Mouse (Mus musculus): ENCODE results near the gene Oxgr1. TPM values are rescaled to one million over a fixed set of nuclear protein-coding genes. Genes with fewer than 3 reads are reported as not detected.

The Oxgr1 gene
- polyA plus RNA-seq, 1 experiment from 2014 or later, result 0.05 TPM

DNA sequence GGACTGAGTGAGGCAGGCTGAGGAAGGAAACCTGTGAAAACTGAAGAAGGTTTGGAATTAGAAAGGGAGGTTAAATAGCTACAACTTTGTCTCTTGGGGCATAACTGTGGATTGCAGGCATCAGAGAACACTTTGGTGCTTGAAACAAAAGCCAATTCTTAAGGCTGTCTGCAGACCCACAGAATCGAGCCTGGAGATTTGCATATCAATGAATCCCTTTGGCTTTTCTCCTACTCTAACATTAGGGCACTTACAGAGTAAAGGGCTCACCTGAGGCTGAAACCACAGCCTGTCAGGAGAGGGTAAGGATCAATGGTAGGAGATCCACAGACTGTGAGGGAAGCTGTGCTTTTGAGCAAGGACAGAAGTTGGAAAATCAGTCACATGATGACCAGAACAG is 8.8 kb downstream of the Oxgr1 start:
- H3K36me3 ChIP-seq (ENCODE audit: control insufficient read depth, insufficient read depth), result no peaks in the 10 kb centered on the region

DNA sequence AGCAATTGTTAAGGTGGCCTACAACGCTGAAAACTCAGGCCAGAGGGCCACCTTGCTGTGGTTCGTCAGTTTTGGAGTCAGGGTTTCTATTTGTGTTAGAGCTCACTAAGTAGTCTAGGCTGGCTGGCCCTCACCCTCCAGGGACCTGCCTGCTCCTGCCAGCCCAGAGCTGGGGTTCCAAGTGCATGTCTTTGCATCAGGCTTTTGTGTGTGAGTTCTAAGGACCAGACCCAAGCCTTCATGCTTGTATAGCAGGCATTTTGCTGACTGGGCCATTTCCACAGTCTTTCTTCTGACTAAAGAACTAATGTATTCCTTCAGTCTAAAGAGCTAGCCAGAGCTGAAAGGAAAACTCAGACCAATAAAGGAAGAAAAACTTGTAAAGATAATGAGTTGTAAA is 22.3 kb downstream of the Oxgr1 start:
- no peak overlapping the region for H3K9ac ChIP-seq (ENCODE audit: low read length)
- WGBS, result 80% methylated on average over 2 of the region's 2 CpGs
- H3K9me3 ChIP-seq (replicated peaks; ENCODE audit: control insufficient read depth, low read length), result no peaks in the 10 kb centered on the region
- H3K36me3 ChIP-seq (ENCODE audit: control insufficient read depth, insufficient read depth), result no peaks in the 10 kb centered on the region
- H3K4me3 ChIP-seq (ENCODE audit: low read length), result no peak overlapping the region
- no peak overlapping the region for H3K27ac ChIP-seq (ENCODE audit: low read length)
- no peaks in the 10 kb centered on the region for H3K4me1 ChIP-seq (ENCODE audit: control insufficient read depth, insufficient read depth, low read length)
- no peaks in the 10 kb centered on the region for H3K27me3 ChIP-seq (ENCODE audit: control insufficient read depth, insufficient read depth, low read length)
- no peak overlapping the region for H3K4me2 ChIP-seq (ENCODE audit: low read depth, low read length)
- no peak for ATAC-seq (replicated peaks; ENCODE audit: extremely low read depth, insufficient read depth, low FRiP score)

More for the DNA sequence above, 8.8 kb downstream of the Oxgr1 start:
- H3K9ac ChIP-seq (ENCODE audit: low read length), result no peak overlapping the region
- H3K4me3 ChIP-seq (ENCODE audit: low read length), result no peak overlapping the region
- no peak for ATAC-seq (replicated peaks; ENCODE audit: extremely low read depth, insufficient read depth, low FRiP score)
- 19% methylated on average over 1 of the region's 1 CpGs for WGBS
- H3K27ac ChIP-seq (ENCODE audit: low read length), result no peak overlapping the region
- no peaks in the 10 kb centered on the region for H3K4me1 ChIP-seq (ENCODE audit: control insufficient read depth, insufficient read depth, low read length)
- H3K9me3 ChIP-seq (replicated peaks; ENCODE audit: control insufficient read depth, low read length), result no peaks in the 10 kb centered on the region
- H3K4me2 ChIP-seq (ENCODE audit: low read depth, low read length), result no peak overlapping the region
- H3K27me3 ChIP-seq (ENCODE audit: control insufficient read depth, insufficient read depth, low read length), result no peaks in the 10 kb centered on the region

DNA sequence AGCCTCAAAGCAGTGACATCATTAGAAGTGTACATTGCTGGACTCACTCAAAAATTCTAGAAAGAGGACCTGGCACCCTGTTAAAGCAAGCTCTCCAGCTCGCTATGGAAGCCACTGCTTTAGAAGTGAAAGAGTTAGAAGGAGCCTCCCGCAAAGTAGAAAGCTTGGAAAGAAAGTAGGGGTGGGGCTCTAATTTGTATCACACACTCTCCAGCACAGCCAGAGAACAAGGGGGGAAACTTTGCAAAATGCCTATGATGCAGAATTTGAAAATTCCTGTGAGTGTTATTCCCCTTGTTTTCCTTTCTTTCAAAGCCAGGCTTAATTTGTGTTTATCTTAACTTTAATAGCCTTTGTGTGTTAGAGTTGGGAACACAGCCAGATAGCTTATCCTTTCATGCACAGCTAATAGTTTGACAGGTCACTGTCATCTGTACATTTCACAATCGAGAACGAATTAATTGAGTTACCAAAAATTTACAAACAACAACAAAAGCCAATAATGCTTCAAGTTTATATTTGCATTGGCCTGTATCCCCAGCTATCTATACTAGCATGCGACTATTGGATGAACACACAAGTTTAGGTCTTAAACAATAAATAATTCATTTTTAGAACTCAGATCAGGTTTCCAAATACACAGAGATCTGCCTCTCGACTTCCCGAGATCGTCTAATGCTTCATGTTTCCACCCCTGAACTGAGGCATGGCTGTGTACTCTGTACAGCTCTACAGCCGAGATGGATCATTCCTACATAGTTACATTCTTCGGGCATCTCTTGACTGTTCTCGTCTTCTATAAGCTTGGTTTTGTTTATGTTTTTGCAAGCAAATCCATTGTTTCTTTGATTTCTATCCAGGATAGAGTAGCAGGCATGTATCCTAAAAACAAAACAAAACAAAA is 32.0 kb downstream of the Oxgr1 start:
- WGBS, result 73% methylated on average over 11 of the region's 11 CpGs
- Histone ChIP-seq H3K4me1 (ENCODE audit: control insufficient read depth, insufficient read depth, low read length) (no peaks in the 10 kb centered on the region), H3K27me3 (ENCODE audit: control insufficient read depth, insufficient read depth, low read length) (no peaks in the 10 kb centered on the region), H3K9me3 (replicated peaks; ENCODE audit: control insufficient read depth, low read length) (no peaks in the 10 kb centered on the region), H3K27ac (ENCODE audit: low read length) (no peak overlapping the region), H3K4me2 (ENCODE audit: low read depth, low read length) (no peak overlapping the region), H3K9ac (ENCODE audit: low read length) (no peak overlapping the region), H3K4me3 (ENCODE audit: low read length) (no peak overlapping the region), H3K36me3 (ENCODE audit: control insufficient read depth, insufficient read depth) (no peaks in the 10 kb centered on the region)
- no peak for ATAC-seq (replicated peaks; ENCODE audit: extremely low read depth, insufficient read depth, low FRiP score)

DNA sequence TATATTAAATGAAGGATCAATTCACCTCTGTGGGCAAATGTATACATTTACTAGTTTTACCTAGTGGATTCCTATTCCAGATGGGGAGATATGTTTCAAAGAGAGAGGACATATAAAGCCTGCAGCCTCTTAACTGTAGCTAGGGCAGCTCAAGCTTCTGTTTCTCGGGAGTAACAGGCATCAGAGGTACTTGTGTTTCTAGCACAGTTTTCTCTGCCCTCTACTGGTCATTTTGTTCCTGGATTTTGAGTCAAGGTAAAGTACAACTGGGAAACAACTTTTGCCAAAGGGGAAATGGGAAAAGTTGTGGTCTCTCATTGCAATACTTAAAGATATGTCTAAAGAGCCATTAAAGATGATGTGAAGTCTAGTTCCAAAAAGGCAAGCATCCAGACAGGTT is 37.1 kb downstream of the Oxgr1 start:
- Histone ChIP-seq H3K4me2 (ENCODE audit: low read depth, low read length) (no peak overlapping the region), H3K9me3 (replicated peaks; ENCODE audit: control insufficient read depth, low read length) (no peaks in the 10 kb centered on the region), H3K27me3 (ENCODE audit: control insufficient read depth, insufficient read depth, low read length) (no peaks in the 10 kb centered on the region), H3K4me1 (ENCODE audit: control insufficient read depth, insufficient read depth, low read length) (no peaks in the 10 kb centered on the region), H3K4me3 (ENCODE audit: low read length) (no peak overlapping the region), H3K9ac (ENCODE audit: low read length) (no peak overlapping the region), H3K36me3 (ENCODE audit: control insufficient read depth, insufficient read depth) (no peaks in the 10 kb centered on the region), H3K27ac (ENCODE audit: low read length) (no peak overlapping the region)
- WGBS, result 16% methylated on average over 1 of the region's 1 CpGs
- ATAC-seq (replicated peaks; ENCODE audit: extremely low read depth, insufficient read depth, low FRiP score), result no peak

DNA sequence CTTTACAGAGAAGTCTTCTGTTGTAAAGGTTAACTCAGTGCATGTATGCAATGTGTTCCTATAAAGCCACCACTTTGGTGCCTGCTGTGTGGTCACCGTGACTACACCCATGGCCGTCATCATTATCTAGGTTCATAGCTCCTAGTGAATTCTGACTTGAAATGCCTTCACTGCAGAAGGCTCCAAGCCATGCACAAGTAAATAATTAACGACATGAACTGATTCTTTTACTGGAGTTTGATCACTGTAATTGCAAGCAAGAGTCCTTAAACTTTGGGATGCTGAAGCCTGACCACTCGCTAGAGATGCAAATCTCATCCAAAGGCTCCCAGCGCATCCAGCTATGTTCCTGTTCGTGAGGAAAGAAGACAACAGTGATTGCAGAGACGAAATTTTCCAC is 38.6 kb downstream of the Oxgr1 start:
- no peak for ATAC-seq (replicated peaks; ENCODE audit: extremely low read depth, insufficient read depth, low FRiP score)
- Histone ChIP-seq H3K4me2 (ENCODE audit: low read depth, low read length) (no peak overlapping the region), H3K27ac (ENCODE audit: low read length) (no peak overlapping the region), H3K9ac (ENCODE audit: low read length) (no peak overlapping the region), H3K9me3 (replicated peaks; ENCODE audit: control insufficient read depth, low read length) (no peaks in the 10 kb centered on the region), H3K4me1 (ENCODE audit: control insufficient read depth, insufficient read depth, low read length) (no peaks in the 10 kb centered on the region), H3K27me3 (ENCODE audit: control insufficient read depth, insufficient read depth, low read length) (no peaks in the 10 kb centered on the region), H3K4me3 (ENCODE audit: low read length) (no peak overlapping the region), H3K36me3 (ENCODE audit: control insufficient read depth, insufficient read depth) (no peaks in the 10 kb centered on the region)
- 80% methylated on average over 7 of the region's 7 CpGs for WGBS

DNA sequence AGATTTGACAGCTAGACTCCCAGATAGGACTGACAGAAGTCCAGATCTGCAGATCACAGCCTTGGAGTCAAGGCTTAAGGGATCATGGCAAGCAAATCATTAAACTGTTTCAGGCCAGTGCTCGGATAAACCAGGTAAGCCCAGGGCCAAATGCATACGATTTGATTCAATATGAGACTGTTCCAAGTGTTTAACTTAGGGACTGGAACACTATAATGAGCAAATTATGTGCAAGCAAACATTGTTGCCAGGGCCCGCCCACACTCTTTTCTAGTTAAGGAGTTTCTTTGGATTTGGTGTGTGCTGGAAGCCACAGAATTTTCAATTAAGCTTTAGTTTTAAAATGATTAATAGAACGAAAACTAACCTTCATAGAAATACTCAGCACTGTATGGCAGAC is 39.6 kb downstream of the Oxgr1 start:
- WGBS, result 66% methylated on average over 4 of the region's 4 CpGs
- Histone ChIP-seq H3K4me2 (ENCODE audit: low read depth, low read length) (no peak overlapping the region), H3K36me3 (ENCODE audit: control insufficient read depth, insufficient read depth) (no peaks in the 10 kb centered on the region), H3K9me3 (replicated peaks; ENCODE audit: control insufficient read depth, low read length) (no peaks in the 10 kb centered on the region), H3K27ac (ENCODE audit: low read length) (no peak overlapping the region), H3K4me3 (ENCODE audit: low read length) (no peak overlapping the region), H3K9ac (ENCODE audit: low read length) (no peak overlapping the region), H3K4me1 (ENCODE audit: control insufficient read depth, insufficient read depth, low read length) (no peaks in the 10 kb centered on the region), H3K27me3 (ENCODE audit: control insufficient read depth, insufficient read depth, low read length) (no peaks in the 10 kb centered on the region)
- ATAC-seq (replicated peaks; ENCODE audit: extremely low read depth, insufficient read depth, low FRiP score), result no peak

DNA sequence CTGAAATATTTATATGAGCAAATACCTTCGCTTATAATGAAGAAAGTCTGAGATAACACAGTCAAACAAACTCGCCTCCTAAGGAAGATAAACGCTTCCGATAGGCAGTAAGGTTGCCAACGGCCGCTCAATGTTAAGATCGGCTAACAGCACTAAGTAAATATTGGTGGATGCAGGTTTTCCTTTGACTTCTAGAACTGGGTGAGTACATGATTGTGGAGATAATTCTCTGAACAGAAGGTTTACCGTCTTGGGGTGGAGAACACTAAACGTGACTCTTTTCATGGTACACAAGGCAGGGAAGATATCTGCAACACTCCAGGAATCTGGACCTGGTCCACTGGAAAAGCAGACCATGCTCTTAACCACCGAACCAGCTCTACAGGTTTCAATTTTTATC is 52.6 kb downstream of the Oxgr1 start:
- no peaks in the 10 kb centered on the region for H3K4me1 ChIP-seq (ENCODE audit: control insufficient read depth, insufficient read depth, low read length)
- no peak overlapping the region for H3K27ac ChIP-seq (ENCODE audit: low read length)
- H3K4me3 ChIP-seq (ENCODE audit: low read length), result no peak overlapping the region
- H3K27me3 ChIP-seq (ENCODE audit: control insufficient read depth, insufficient read depth, low read length), result no peaks in the 10 kb centered on the region
- H3K36me3 ChIP-seq (ENCODE audit: control insufficient read depth, insufficient read depth), result no peaks in the 10 kb centered on the region
- no peaks in the 10 kb centered on the region for H3K9me3 ChIP-seq (replicated peaks; ENCODE audit: control insufficient read depth, low read length)
- no peak overlapping the region for H3K4me2 ChIP-seq (ENCODE audit: low read depth, low read length)
- no peak overlapping the region for H3K9ac ChIP-seq (ENCODE audit: low read length)
- no peak for ATAC-seq (replicated peaks; ENCODE audit: extremely low read depth, insufficient read depth, low FRiP score)
- 55% methylated on average over 10 of the region's 10 CpGs for WGBS

DNA sequence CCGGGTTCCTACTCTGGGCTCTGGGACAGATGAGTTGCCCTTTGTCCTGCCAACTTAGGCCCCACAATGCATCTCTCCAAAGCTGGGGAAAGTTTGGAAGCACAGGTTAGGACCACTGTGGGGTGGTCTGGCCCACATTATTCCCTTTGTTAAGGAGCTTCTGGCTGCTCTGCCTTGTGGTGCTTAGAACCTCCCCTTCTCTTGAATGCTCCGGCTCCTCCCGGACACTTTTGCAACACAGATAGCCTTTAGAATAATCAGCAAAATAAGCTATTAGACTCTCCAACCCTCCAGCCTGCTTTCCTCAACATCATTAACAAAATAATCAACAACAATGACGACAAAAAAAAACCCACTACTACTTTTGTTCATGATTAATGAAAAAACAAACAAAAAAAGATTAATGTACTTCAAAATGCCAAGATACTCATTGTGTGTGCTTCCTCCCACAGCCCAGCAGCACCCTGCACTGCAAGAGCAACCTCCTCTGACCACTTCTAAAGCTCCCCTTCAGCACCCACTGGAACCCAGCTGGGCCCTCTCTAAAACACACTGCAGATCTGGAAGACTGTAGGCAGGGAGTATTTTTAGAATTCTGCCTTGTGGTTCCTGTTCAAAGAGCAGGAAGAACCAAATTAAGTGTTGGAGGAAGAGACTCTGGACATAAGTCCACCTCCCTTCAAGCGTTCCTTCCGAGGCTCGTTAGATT is 53.1 kb downstream of the Oxgr1 start:
- H3K9me3 ChIP-seq (replicated peaks; ENCODE audit: control insufficient read depth, low read length), result no peaks in the 10 kb centered on the region
- H3K27me3 ChIP-seq (ENCODE audit: control insufficient read depth, insufficient read depth, low read length), result no peaks in the 10 kb centered on the region
- no peak overlapping the region for H3K4me3 ChIP-seq (ENCODE audit: low read length)
- H3K4me1 ChIP-seq (ENCODE audit: control insufficient read depth, insufficient read depth, low read length), result no peaks in the 10 kb centered on the region
- H3K27ac ChIP-seq (ENCODE audit: low read length), result no peak overlapping the region
- ATAC-seq (replicated peaks; ENCODE audit: extremely low read depth, insufficient read depth, low FRiP score), result no peak
- no peaks in the 10 kb centered on the region for H3K36me3 ChIP-seq (ENCODE audit: control insufficient read depth, insufficient read depth)
- H3K4me2 ChIP-seq (ENCODE audit: low read depth, low read length), result no peak overlapping the region
- WGBS, result 46% methylated on average over 7 of the region's 7 CpGs
- H3K9ac ChIP-seq (ENCODE audit: low read length), result no peak overlapping the region

DNA sequence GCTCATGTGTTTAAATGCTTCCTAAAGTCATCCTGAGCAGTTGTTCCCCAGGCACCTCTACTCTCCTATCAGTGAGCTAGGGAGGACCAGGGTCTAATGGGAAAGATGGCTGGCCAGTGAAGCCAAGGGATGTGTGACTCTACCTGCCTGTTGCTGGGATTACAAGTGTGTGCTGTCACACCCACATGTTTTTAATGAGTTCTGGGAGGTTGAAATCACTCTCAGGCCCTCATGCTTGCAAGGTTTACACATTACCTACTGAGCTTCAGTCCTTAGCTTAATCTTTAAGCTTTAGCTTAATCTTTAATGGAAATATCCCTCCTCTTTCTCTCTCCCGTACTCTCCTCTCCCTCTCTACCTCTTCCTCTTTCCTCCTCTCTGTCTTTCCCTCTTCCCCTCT is 55.0 kb downstream of the Oxgr1 start:
- Histone ChIP-seq H3K36me3 (ENCODE audit: control insufficient read depth, insufficient read depth) (no peaks in the 10 kb centered on the region), H3K4me3 (ENCODE audit: low read length) (no peak overlapping the region), H3K4me1 (ENCODE audit: control insufficient read depth, insufficient read depth, low read length) (no peaks in the 10 kb centered on the region), H3K27me3 (ENCODE audit: control insufficient read depth, insufficient read depth, low read length) (no peaks in the 10 kb centered on the region), H3K9ac (ENCODE audit: low read length) (no peak overlapping the region), H3K4me2 (ENCODE audit: low read depth, low read length) (no peak overlapping the region), H3K27ac (ENCODE audit: low read length) (no peak overlapping the region), H3K9me3 (replicated peaks; ENCODE audit: control insufficient read depth, low read length) (peaks cover 3% of the 10 kb centered on the region; the same call in 1 of the 2 replicates)
- no peak for ATAC-seq (replicated peaks; ENCODE audit: extremely low read depth, insufficient read depth, low FRiP score)
- 57% methylated on average over 1 of the region's 1 CpGs for WGBS

Measured in heart, embryonic 16.5 days (tissue).